Mouse (Mus musculus): Measurements from ENCODE around the gene Aldh3b1. TPM values are rescaled to one million over a fixed set of nuclear protein-coding genes. Genes with fewer than 3 reads are reported as not detected.

The Aldh3b1 gene
- total RNA-seq, 2 experiments from 2014 or later: 2.6 to 3.2 TPM

GRCm38 (mm10) chr19:3916727-3917126 lies 12.9 kb downstream of the Aldh3b1 start:
- intact Hi-C loops (cut with DNase I): no loop called here
- no peak for DNase-seq

GRCm38 (mm10) chr19:3914535-3914934 lies 15.1 kb downstream of the Aldh3b1 start:
- no peak for DNase-seq
- intact Hi-C loops (cut with DNase I): no loop called here

GRCm38 (mm10) chr19:3913692-3914091 lies 15.9 kb downstream of the Aldh3b1 start:
- intact Hi-C loops (cut with DNase I): no loop called here
- DNase-seq: no peak

GRCm38 (mm10) chr19:3912337-3913204 lies 17.0 kb downstream of the Aldh3b1 start, which contains the start of gene Ndufs8:
Ndufs8 (minus strand) TSS chr19:3912774.
- DNase-seq: peak; percentile 86 to 89
- intact Hi-C loops (cut with DNase I): no loop called here

GRCm38 (mm10) chr19:3910206-3910605 lies 19.4 kb downstream of the Aldh3b1 start:
- intact Hi-C loops (cut with DNase I): no loop called here
- DNase-seq: no peak

GRCm38 (mm10) chr19:3907876-3908660 lies 21.5 kb downstream of the Aldh3b1 start:
- DNase-seq: no peak
- intact Hi-C loops (cut with DNase I): no loop called here

- intact Hi-C loops (cut with DNase I): no loop called here
- DNase-seq: peak; percentile 80 to 83
Measured at GRCm38 (mm10) chr19:3906795-3907786, 22.5 kb downstream of the Aldh3b1 start, which contains the start of gene Tcirg1. Tcirg1 (minus strand) TSS chr19:3907133.

GRCm38 (mm10) chr19:3906326-3906725 lies 23.3 kb downstream of the Aldh3b1 start:
- no peak for DNase-seq
- intact Hi-C loops (cut with DNase I): no loop called here

GRCm38 (mm10) chr19:3905261-3905969 lies 24.2 kb downstream of the Aldh3b1 start:
- DNase-seq: peak in 1 of 2 experiments; percentile 56
- intact Hi-C loops (cut with DNase I): no loop called here

GRCm38 (mm10) chr19:3904363-3904675 lies 25.3 kb downstream of the Aldh3b1 start:
- no peak for DNase-seq
- intact Hi-C loops (cut with DNase I): loop anchor here (5.0 kb wide), 1 partner anchor 33 kb away; the partner anchor contains the start of gene Unc93b1

GRCm38 (mm10) chr19:3903648-3904362 lies 25.8 kb downstream of the Aldh3b1 start:
- intact Hi-C loops (cut with DNase I): loop anchor here (5.0 kb wide), 1 partner anchor 33 kb away; the partner anchor contains the start of gene Unc93b1
- no peak for DNase-seq

GRCm38 (mm10) chr19:3902966-3903365 lies 26.6 kb downstream of the Aldh3b1 start:
- intact Hi-C loops (cut with DNase I): loop anchor here (5.0 kb wide), 1 partner anchor 34 kb away; the partner anchor contains the start of gene Unc93b1
- DNase-seq: no peak

- DNase-seq: no peak
- intact Hi-C loops (cut with DNase I): loop anchor here (5.0 kb wide), 1 partner anchor 38 kb away; the partner anchor contains the start of gene Unc93b1
Measured at GRCm38 (mm10) chr19:3899618-3900017, 30.0 kb downstream of the Aldh3b1 start.

- no peak for DNase-seq
- intact Hi-C loops (cut with DNase I): no loop called here
Measured at GRCm38 (mm10) chr19:3898952-3899351, 30.7 kb downstream of the Aldh3b1 start.

- no peak for DNase-seq
- intact Hi-C loops (cut with DNase I): no loop called here
Measured at GRCm38 (mm10) chr19:3897557-3897956, 32.1 kb downstream of the Aldh3b1 start.

- DNase-seq: no peak
- intact Hi-C loops (cut with DNase I): no loop called here
Measured at GRCm38 (mm10) chr19:3896208-3896607, 33.4 kb downstream of the Aldh3b1 start.

GRCm38 (mm10) chr19:3895171-3895631 lies 34.4 kb downstream of the Aldh3b1 start:
- intact Hi-C loops (cut with DNase I): no loop called here
- DNase-seq: no peak

- no peak for DNase-seq
- intact Hi-C loops (cut with DNase I): no loop called here
Measured at GRCm38 (mm10) chr19:3894294-3894693, 35.3 kb downstream of the Aldh3b1 start.
